Mouse (Mus musculus): ENCODE data around the gene Tmem131. TPM values are rescaled to one million over a fixed set of nuclear protein-coding genes. Genes with fewer than 3 reads are reported as not detected.
A peak's percentile ranks its signal among the peaks of the same experiment; 100 is the strongest.

Gene Tmem131
- polyA plus RNA-seq, 1 experiment, result 56.8 TPM

- no peak for TF ChIP-seq POLR2A (IDR thresholded peaks at IDR 0.05; ENCODE audit: low read depth, low read length)
- TF ChIP-seq CTCF (IDR thresholded peaks at IDR 0.05; ENCODE audit: borderline replicate concordance, insufficient read depth, low read length), result no peak
- Histone ChIP-seq H3K27ac (ENCODE audit: insufficient read depth, low read length) (no peak overlapping the region), H3K4me3 (ENCODE audit: insufficient read depth, low read length) (no peak overlapping the region), H3K4me1 (ENCODE audit: control insufficient read depth, insufficient read depth, low read length) (no peaks in the 10 kb centered on the region)
These were observed 136.4 kb downstream of the Tmem131 start for GRCm38 (mm10) chr1:36807086-36807485.

GRCm38 (mm10) chr1:36806181-36806905 is 137.1 kb downstream of the Tmem131 start:
- no peaks in the 10 kb centered on the region for H3K4me1 ChIP-seq (ENCODE audit: control insufficient read depth, insufficient read depth, low read length)
- TF ChIP-seq CTCF (IDR thresholded peaks at IDR 0.05; ENCODE audit: borderline replicate concordance, insufficient read depth, low read length) (no peak), POLR2A (IDR thresholded peaks at IDR 0.05; ENCODE audit: low read depth, low read length) (no peak)
- no peak overlapping the region for H3K4me3 ChIP-seq (ENCODE audit: insufficient read depth, low read length)
- H3K27ac ChIP-seq (ENCODE audit: insufficient read depth, low read length), result no peak overlapping the region

GRCm38 (mm10) chr1:36804833-36805232 is 138.6 kb downstream of the Tmem131 start:
- Histone ChIP-seq H3K4me1 (ENCODE audit: control insufficient read depth, insufficient read depth, low read length) (no peaks in the 10 kb centered on the region), H3K27ac (ENCODE audit: insufficient read depth, low read length) (no peak overlapping the region), H3K4me3 (ENCODE audit: insufficient read depth, low read length) (no peak overlapping the region)
- no peak for TF ChIP-seq POLR2A (IDR thresholded peaks at IDR 0.05; ENCODE audit: low read depth, low read length)
- TF ChIP-seq CTCF (IDR thresholded peaks at IDR 0.05; ENCODE audit: borderline replicate concordance, insufficient read depth, low read length), result no peak

- H3K27ac ChIP-seq (ENCODE audit: insufficient read depth, low read length), result no peak overlapping the region
- TF ChIP-seq CTCF (IDR thresholded peaks at IDR 0.05; ENCODE audit: borderline replicate concordance, insufficient read depth, low read length) (no peak), POLR2A (IDR thresholded peaks at IDR 0.05; ENCODE audit: low read depth, low read length) (no peak)
These were observed 139.2 kb downstream of the Tmem131 start for GRCm38 (mm10) chr1:36804259-36804658.

GRCm38 (mm10) chr1:36800379-36801011 is 143.0 kb downstream of the Tmem131 start:
- no peak overlapping the region for H3K4me3 ChIP-seq (ENCODE audit: insufficient read depth, low read length)
- TF ChIP-seq POLR2A (IDR thresholded peaks at IDR 0.05; ENCODE audit: low read depth, low read length), result no peak
- no peak for TF ChIP-seq CTCF (IDR thresholded peaks at IDR 0.05; ENCODE audit: borderline replicate concordance, insufficient read depth, low read length)
- H3K4me1 ChIP-seq (ENCODE audit: control insufficient read depth, insufficient read depth, low read length), result no peaks in the 10 kb centered on the region
- H3K27ac ChIP-seq (ENCODE audit: insufficient read depth, low read length), result no peak overlapping the region

More at GRCm38 (mm10) chr1:36804259-36804658, 139.2 kb downstream of the Tmem131 start:
- no peak overlapping the region for H3K4me3 ChIP-seq (ENCODE audit: insufficient read depth, low read length)
- H3K4me1 ChIP-seq (ENCODE audit: control insufficient read depth, insufficient read depth, low read length), result no peaks in the 10 kb centered on the region

- TF ChIP-seq POLR2A (IDR thresholded peaks at IDR 0.05; ENCODE audit: low read depth, low read length) (no peak), CTCF (IDR thresholded peaks at IDR 0.05; ENCODE audit: borderline replicate concordance, insufficient read depth, low read length) (no peak)
These were observed 146.0 kb downstream of the Tmem131 start for GRCm38 (mm10) chr1:36797481-36797880.

GRCm38 (mm10) chr1:36796711-36797110 is 146.8 kb downstream of the Tmem131 start:
- Histone ChIP-seq H3K4me3 (ENCODE audit: insufficient read depth, low read length) (no peak overlapping the region), H3K4me1 (ENCODE audit: control insufficient read depth, insufficient read depth, low read length) (no peaks in the 10 kb centered on the region), H3K27ac (ENCODE audit: insufficient read depth, low read length) (no peak overlapping the region)
- TF ChIP-seq POLR2A (IDR thresholded peaks at IDR 0.05; ENCODE audit: low read depth, low read length), result no peak

More at GRCm38 (mm10) chr1:36797481-36797880, 146.0 kb downstream of the Tmem131 start:
- H3K27ac ChIP-seq (ENCODE audit: insufficient read depth, low read length), result no peak overlapping the region
- no peak overlapping the region for H3K4me3 ChIP-seq (ENCODE audit: insufficient read depth, low read length)
- no peaks in the 10 kb centered on the region for H3K4me1 ChIP-seq (ENCODE audit: control insufficient read depth, insufficient read depth, low read length)

- TF ChIP-seq POLR2A (IDR thresholded peaks at IDR 0.05; ENCODE audit: low read depth, low read length), result no peak
- TF ChIP-seq CTCF (IDR thresholded peaks at IDR 0.05; ENCODE audit: borderline replicate concordance, insufficient read depth, low read length), result no peak
- H3K4me1 ChIP-seq (ENCODE audit: control insufficient read depth, insufficient read depth, low read length), result no peaks in the 10 kb centered on the region
- H3K27ac ChIP-seq (ENCODE audit: insufficient read depth, low read length), result no peak overlapping the region
- no peak overlapping the region for H3K4me3 ChIP-seq (ENCODE audit: insufficient read depth, low read length)
These were observed 154.1 kb downstream of the Tmem131 start for GRCm38 (mm10) chr1:36789416-36789815.

GRCm38 (mm10) chr1:36786377-36786776 is 157.1 kb downstream of the Tmem131 start:
- Histone ChIP-seq H3K4me3 (ENCODE audit: insufficient read depth, low read length) (no peak overlapping the region), H3K27ac (ENCODE audit: insufficient read depth, low read length) (no peak overlapping the region), H3K4me1 (ENCODE audit: control insufficient read depth, insufficient read depth, low read length) (no peaks in the 10 kb centered on the region)
- TF ChIP-seq CTCF (IDR thresholded peaks at IDR 0.05; ENCODE audit: borderline replicate concordance, insufficient read depth, low read length), result peak; percentile 20; the same call in 1 of the 2 replicates
- no peak for TF ChIP-seq POLR2A (IDR thresholded peaks at IDR 0.05; ENCODE audit: low read depth, low read length)

GRCm38 (mm10) chr1:36785238-36785641 is 158.2 kb downstream of the Tmem131 start:
- no peak overlapping the region for H3K27ac ChIP-seq (ENCODE audit: insufficient read depth, low read length)
- TF ChIP-seq CTCF (IDR thresholded peaks at IDR 0.05; ENCODE audit: borderline replicate concordance, insufficient read depth, low read length) (no peak), POLR2A (IDR thresholded peaks at IDR 0.05; ENCODE audit: low read depth, low read length) (no peak)
- H3K4me3 ChIP-seq (ENCODE audit: insufficient read depth, low read length), result peak overlapping the region; percentile 26
- H3K4me1 ChIP-seq (ENCODE audit: control insufficient read depth, insufficient read depth, low read length), result no peaks in the 10 kb centered on the region
